Mouse (Mus musculus): ENCODE measurements around the gene Peli2.

- TF ChIP-seq EP300 (IDR thresholded peaks at IDR 0.05; ENCODE audit: insufficient read depth, low read depth, low read length): no peak
- no peak for TF ChIP-seq CTCF (IDR thresholded peaks at IDR 0.05)
- no peak for TF ChIP-seq POLR2A (IDR thresholded peaks at IDR 0.05; ENCODE audit: insufficient read depth, low read depth, low read length)
Measured at GRCm38 (mm10) chr14:48329716-48330365, 209.2 kb downstream of the Peli2 start.

Data from heart, adult 2 months (tissue).